Mouse (Mus musculus) neural tube, postnatal 0 days (tissue): Measurements from ENCODE around the gene P2rx2. TPM values are rescaled to one million over a fixed set of nuclear protein-coding genes. Genes with fewer than 3 reads are reported as not detected.

ENCODE experiments used
- polyA plus RNA-seq: library from polyadenylated mRNA; unstranded; fragments of >200 nt; fragmentation: Nextera tagmentation; extraction: Ambion mirVana; gene quantifications from 2 replicates; pipeline ENCODE4 v1.2.1, GENCODE M21; 2015

The P2rx2 gene
- polyA plus RNA-seq: 10.4 and 12.5 TPM in 2 replicates

DNA sequence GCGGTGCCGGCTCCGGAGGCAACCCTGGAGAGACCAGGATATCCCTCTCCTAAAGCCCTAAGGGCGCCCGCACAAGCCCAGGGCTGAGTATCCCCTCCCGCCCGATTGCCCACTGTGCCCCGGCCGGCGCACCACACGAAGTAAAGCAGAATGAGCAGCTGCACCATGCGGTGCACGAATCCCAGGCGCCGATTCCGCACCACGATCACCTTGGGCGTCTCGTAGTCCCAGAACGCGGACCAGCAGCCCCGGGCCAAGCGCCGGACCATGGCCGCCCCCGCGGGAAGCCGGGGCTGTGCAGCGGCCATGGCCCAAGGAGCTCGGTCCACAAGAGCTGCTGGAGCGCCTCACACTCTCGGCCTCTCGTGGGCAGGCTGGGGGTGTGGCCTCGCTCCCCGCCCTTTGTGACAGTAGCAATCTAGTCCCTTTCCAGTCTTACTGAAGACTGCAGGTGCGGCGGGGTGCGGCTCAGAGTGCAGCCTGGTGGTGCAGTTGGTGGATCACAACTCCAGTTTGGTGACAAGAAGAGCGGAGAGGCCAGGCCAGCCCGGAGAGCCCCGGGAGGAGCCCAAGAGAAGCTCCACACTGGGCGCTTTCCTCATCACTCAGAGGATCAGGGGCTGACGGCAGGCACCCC, at the start of gene P2rx2:
P2rx2 (minus strand) TSS at position 565 of the 637 bp plus-strand sequence.

DNA sequence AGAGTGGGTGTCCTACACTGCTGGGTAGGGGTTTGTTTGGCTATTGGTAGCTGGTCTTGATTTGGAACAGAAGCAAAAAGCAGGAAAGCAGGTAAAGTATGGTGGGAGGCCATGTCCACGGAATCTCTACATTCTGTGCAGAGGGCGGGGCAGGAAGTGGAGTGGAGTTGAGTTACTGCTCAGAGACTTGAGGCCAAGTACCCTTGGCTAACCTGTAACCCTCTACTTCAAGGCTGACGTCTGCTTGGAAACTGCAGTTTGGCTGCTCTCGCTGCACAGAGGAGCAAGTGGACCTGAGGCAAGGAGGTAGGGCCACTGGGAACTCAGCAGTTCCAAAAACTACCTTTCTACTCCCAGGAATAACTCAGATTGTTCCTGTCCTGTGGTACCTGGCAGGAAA, 1.5 kb upstream of the P2rx2 start, which contains the start of gene Lrcol1:
Lrcol1 (plus strand) TSS at position 207 of the 400 bp plus-strand sequence.

Other genes with a start within 250 kb of the P2rx2 start
- gene Gm35315, start 248.8 kb downstream of the P2rx2 start, polyA plus RNA-seq: 0.39 and 0.41 TPM in 2 replicates
- 9.1 and 9.2 TPM in 2 replicates for gene Plcxd1, start 243.2 kb downstream of the P2rx2 start, polyA plus RNA-seq
- gene Gtpbp6, start 235.0 kb downstream of the P2rx2 start, polyA plus RNA-seq: 63.0 and 73.9 TPM in 2 replicates
- gene Zfp605, start 233.1 kb downstream of the P2rx2 start, polyA plus RNA-seq: 14.4 and 14.7 TPM in 2 replicates
- 46.6 and 53.5 TPM in 2 replicates for gene Chfr, start 207.4 kb downstream of the P2rx2 start, polyA plus RNA-seq
- gene Golga3, start 166.5 kb downstream of the P2rx2 start, polyA plus RNA-seq: 17.1 and 17.5 TPM in 2 replicates
- gene Ankle2, start 112.2 kb downstream of the P2rx2 start, polyA plus RNA-seq: 20.0 and 22.5 TPM in 2 replicates
- 91.6 and 96.7 TPM in 2 replicates for gene Pgam5, start 73.3 kb downstream of the P2rx2 start, polyA plus RNA-seq
- 24.0 and 30.3 TPM in 2 replicates for gene Pxmp2, start 57.0 kb downstream of the P2rx2 start, polyA plus RNA-seq
- 3.4 and 4.6 TPM in 2 replicates for gene Pole, start 56.9 kb downstream of the P2rx2 start, polyA plus RNA-seq
- gene Lrcol1, start 1.5 kb upstream of the P2rx2 start, polyA plus RNA-seq: 0.47 TPM in 1 of 2 replicates, not detected in the other
- gene Fbrsl1, start 105.3 kb upstream of the P2rx2 start, polyA plus RNA-seq: 19.2 and 22.6 TPM in 2 replicates
- 24.4 and 25.3 TPM in 2 replicates for gene Galnt9, start 201.1 kb upstream of the P2rx2 start, polyA plus RNA-seq